Mouse (Mus musculus) liver, embryonic 11.5 days (tissue): ENCODE results near the gene Ticam1. TPM values are rescaled to one million over a fixed set of nuclear protein-coding genes. Genes with fewer than 3 reads are reported as not detected.

Source experiments
- ATAC-seq: fragments of 200-750 bp; cut with Nextera tagmentation; replicated peaks from 2 replicates; pipeline ENCODE4 v1.8.0; 2017; ENCODE audit warnings: moderate number of reproducible peaks, mild to moderate bottlenecking, moderate TSS enrichment, moderate library complexity; ENCODE audit not compliant: low FRiP score
- DNase-seq: peaks from one replicate; pipeline ENCODE4 v3.0.0-alpha.2; 2017; ENCODE audit warnings: low spot score
- H3K27ac ChIP-seq: fragments of 300-500 bp; sonication (generic); 2 replicates; pipeline ENCODE4 v1.5.1; 2014; ENCODE audit warnings: mild to moderate bottlenecking, low read depth, low read length, control low read depth
- H3K27me3 ChIP-seq: fragments of 300-500 bp; sonication (generic); replicated peaks from 2 replicates; pipeline ENCODE4 v1.6.1; 2014; ENCODE audit warnings: low read length, mixed read lengths; ENCODE audit not compliant: control insufficient read depth, insufficient read depth
- H3K36me3 ChIP-seq: fragments of 300-500 bp; sonication (generic); 2 replicates; pipeline ENCODE4 v1.6.1; 2014; ENCODE audit warnings: mild to moderate bottlenecking, low read length, moderate library complexity, mixed read lengths; ENCODE audit not compliant: control insufficient read depth, insufficient read depth
- H3K4me1 ChIP-seq: fragments of 300-500 bp; sonication (generic); replicated peaks from 2 replicates; pipeline ENCODE4 v1.6.1; 2014; ENCODE audit warnings: low read length, mixed read lengths; ENCODE audit not compliant: control insufficient read depth, insufficient read depth
- H3K4me2 ChIP-seq: fragments of 300-500 bp; sonication (generic); 2 replicates; pipeline ENCODE4 v1.6.1; 2014; ENCODE audit warnings: mild to moderate bottlenecking, control low read depth, moderate library complexity
- H3K4me3 ChIP-seq: fragments of 300-500 bp; sonication (generic); 2 replicates; pipeline ENCODE4 v1.5.1; 2014; ENCODE audit warnings: low read depth, low read length, control low read depth
- H3K9ac ChIP-seq: fragments of 300-500 bp; sonication (generic); 2 replicates; pipeline ENCODE4 v1.6.1; 2014; ENCODE audit warnings: low read depth, low read length, control low read depth
- H3K9me3 ChIP-seq: fragments of 300-500 bp; sonication (generic); 2 replicates; pipeline ENCODE4 v1.6.1; 2016; ENCODE audit warnings: low read length, inconsistent platforms, mixed read lengths; ENCODE audit not compliant: control insufficient read depth
- WGBS: fragments of 180-500 bp; shearing (Covaris S2); extraction: QIAGEN DNeasy Blood & Tissue Kit; methylation state at CpG from one replicate; pipeline ENCODE4 v1.1.7; 2014; 5-methylcytosine and 5-hydroxymethylcytosine counted together
- polyA plus RNA-seq: library from polyadenylated mRNA; unstranded; fragments of >200 nt; fragmentation: Nextera tagmentation; extraction: Ambion mirVana; gene quantifications from 2 replicates; pipeline ENCODE4 v1.2.1, GENCODE M21; 2014

Gene Ticam1
- polyA plus RNA-seq, 1 experiment from 2014 or later: 5.8 TPM

GRCm38 (mm10) chr17:56303847-56304586 lies 27.4 kb upstream of the Ticam1 start:
- no peaks in the 10 kb centered on the region for H3K9me3 ChIP-seq
- ATAC-seq (peak; percentile 84), DNase-seq (peak; percentile 98)
- WGBS: under 1% methylated on average over 65 of the region's 68 CpGs
- no peaks in the 10 kb centered on the region for H3K27me3 ChIP-seq
- peak overlapping the region; percentile 92 for H3K4me2 ChIP-seq
- H3K4me3 ChIP-seq: peak overlapping the region; percentile 90
- peaks cover 37% of the 10 kb centered on the region for H3K36me3 ChIP-seq
- peaks cover 35% of the 10 kb centered on the region for H3K4me1 ChIP-seq
- peak overlapping the region; percentile 98 for H3K9ac ChIP-seq
- H3K27ac ChIP-seq: peak overlapping the region; percentile 99

GRCm38 (mm10) chr17:56303160-56303846 lies 26.7 kb upstream of the Ticam1 start, which contains the start of gene Uhrf1:
TSS of gene Uhrf1 (plus strand) at chr17:56303321.
- peak within 1 kb of the TSS; percentile 98 for H3K9ac ChIP-seq
- no peaks in the 10 kb centered on the region for H3K9me3 ChIP-seq
- DNase-seq (peak; percentile 89), ATAC-seq (peak; percentile 89)
- peaks cover 30% of the 10 kb centered on the region for H3K36me3 ChIP-seq
- H3K4me3 ChIP-seq: peak within 1 kb of the TSS; percentile 90
- no peaks in the 10 kb centered on the region for H3K27me3 ChIP-seq
- H3K4me1 ChIP-seq: peaks cover 35% of the 10 kb centered on the region
- peak within 1 kb of the TSS; percentile 99 for H3K27ac ChIP-seq
- peak within 1 kb of the TSS; percentile 92 for H3K4me2 ChIP-seq
- WGBS: under 1% methylated on average over 43 of the region's 43 CpGs

GRCm38 (mm10) chr17:56302363-56302996 lies 25.9 kb upstream of the Ticam1 start:
- Histone ChIP-seq H3K27ac (peak overlapping the region; percentile 99), H3K4me3 (peak overlapping the region; percentile 90; the same call in 1 of the 2 replicates), H3K4me1 (peaks cover 35% of the 10 kb centered on the region), H3K4me2 (peak overlapping the region; percentile 92), H3K9ac (peak overlapping the region; percentile 98), H3K36me3 (peaks cover 22% of the 10 kb centered on the region), H3K27me3 (no peaks in the 10 kb centered on the region), H3K9me3 (no peaks in the 10 kb centered on the region)
- peak; percentile 62 for DNase-seq
- WGBS: 33% methylated on average over 13 of the region's 13 CpGs
- peak; percentile 17 for ATAC-seq

GRCm38 (mm10) chr17:56300186-56300585 lies 23.6 kb upstream of the Ticam1 start, which contains the start of gene Arrdc5:
TSS of gene Arrdc5 (minus strand) at chr17:56300286.
- DNase-seq: no peak
- WGBS: 89% methylated on average over 9 of the region's 9 CpGs
- Histone ChIP-seq H3K4me3 (no peak within 1 kb of the TSS), H3K4me2 (no peak within 1 kb of the TSS), H3K9me3 (no peaks in the 10 kb centered on the region), H3K27ac (no peak within 1 kb of the TSS), H3K36me3 (0 out of 2 replicates have a peak, but pooled peaks cover 2% of the 10 kb centered on the region), H3K4me1 (peaks cover 15% of the 10 kb centered on the region), H3K27me3 (no peaks in the 10 kb centered on the region), H3K9ac (no peak within 1 kb of the TSS)
- no peak for ATAC-seq

GRCm38 (mm10) chr17:56298238-56298637 lies 21.7 kb upstream of the Ticam1 start:
- H3K4me3 ChIP-seq: no peak overlapping the region
- no peak overlapping the region for H3K4me2 ChIP-seq
- no peak overlapping the region for H3K27ac ChIP-seq
- WGBS: 82% methylated on average over 1 of the region's 1 CpGs
- peaks cover 11% of the 10 kb centered on the region for H3K4me1 ChIP-seq
- H3K36me3 ChIP-seq: no peaks in the 10 kb centered on the region
- no peaks in the 10 kb centered on the region for H3K27me3 ChIP-seq
- no peak overlapping the region for H3K9ac ChIP-seq
- ATAC-seq (no peak), DNase-seq (no peak)
- H3K9me3 ChIP-seq: no peaks in the 10 kb centered on the region

GRCm38 (mm10) chr17:56296201-56296600 lies 19.6 kb upstream of the Ticam1 start:
- Histone ChIP-seq H3K4me1 (0 out of 2 replicates have a peak, but pooled peaks cover 6% of the 10 kb centered on the region), H3K4me2 (no peak overlapping the region), H3K9me3 (no peaks in the 10 kb centered on the region), H3K4me3 (no peak overlapping the region), H3K27ac (no peak overlapping the region), H3K9ac (no peak overlapping the region), H3K36me3 (no peaks in the 10 kb centered on the region), H3K27me3 (no peaks in the 10 kb centered on the region)
- ATAC-seq (no peak), DNase-seq (no peak)
- WGBS: 63% methylated on average over 1 of the region's 1 CpGs

GRCm38 (mm10) chr17:56294241-56294640 lies 17.7 kb upstream of the Ticam1 start:
- H3K4me3 ChIP-seq: no peak overlapping the region

GRCm38 (mm10) chr17:56293291-56293690 lies 16.7 kb upstream of the Ticam1 start:
- DNase-seq: no peak
- WGBS: 32% methylated on average over 1 of the region's 1 CpGs

More at GRCm38 (mm10) chr17:56294241-56294640, 17.7 kb upstream of the Ticam1 start:
- no peak overlapping the region for H3K4me2 ChIP-seq
- H3K36me3 ChIP-seq: no peaks in the 10 kb centered on the region
- H3K27me3 ChIP-seq: no peaks in the 10 kb centered on the region
- WGBS: 89% methylated on average over 19 of the region's 19 CpGs
- H3K9ac ChIP-seq: no peak overlapping the region
- H3K4me1 ChIP-seq: peaks cover 19% of the 10 kb centered on the region
- no peak for DNase-seq
- H3K9me3 ChIP-seq: no peaks in the 10 kb centered on the region
- no peak for ATAC-seq
- H3K27ac ChIP-seq: no peak overlapping the region

More at GRCm38 (mm10) chr17:56293291-56293690, 16.7 kb upstream of the Ticam1 start:
- H3K9ac ChIP-seq: no peak overlapping the region
- H3K4me2 ChIP-seq: no peak overlapping the region
- no peaks in the 10 kb centered on the region for H3K27me3 ChIP-seq
- H3K27ac ChIP-seq: no peak overlapping the region
- H3K4me3 ChIP-seq: no peak overlapping the region
- no peak for ATAC-seq
- no peaks in the 10 kb centered on the region for H3K36me3 ChIP-seq
- H3K4me1 ChIP-seq: peaks cover 28% of the 10 kb centered on the region
- no peaks in the 10 kb centered on the region for H3K9me3 ChIP-seq
